Mouse (Mus musculus): ENCODE data around the gene Plch2. TPM values are rescaled to one million over a fixed set of nuclear protein-coding genes. Genes with fewer than 3 reads are reported as not detected.
A peak's percentile ranks its signal among the peaks of the same experiment; 100 is the strongest.

Plch2 gene
- polyA plus RNA-seq, 1 experiment from 2014 or later = 0.43 TPM

DNA sequence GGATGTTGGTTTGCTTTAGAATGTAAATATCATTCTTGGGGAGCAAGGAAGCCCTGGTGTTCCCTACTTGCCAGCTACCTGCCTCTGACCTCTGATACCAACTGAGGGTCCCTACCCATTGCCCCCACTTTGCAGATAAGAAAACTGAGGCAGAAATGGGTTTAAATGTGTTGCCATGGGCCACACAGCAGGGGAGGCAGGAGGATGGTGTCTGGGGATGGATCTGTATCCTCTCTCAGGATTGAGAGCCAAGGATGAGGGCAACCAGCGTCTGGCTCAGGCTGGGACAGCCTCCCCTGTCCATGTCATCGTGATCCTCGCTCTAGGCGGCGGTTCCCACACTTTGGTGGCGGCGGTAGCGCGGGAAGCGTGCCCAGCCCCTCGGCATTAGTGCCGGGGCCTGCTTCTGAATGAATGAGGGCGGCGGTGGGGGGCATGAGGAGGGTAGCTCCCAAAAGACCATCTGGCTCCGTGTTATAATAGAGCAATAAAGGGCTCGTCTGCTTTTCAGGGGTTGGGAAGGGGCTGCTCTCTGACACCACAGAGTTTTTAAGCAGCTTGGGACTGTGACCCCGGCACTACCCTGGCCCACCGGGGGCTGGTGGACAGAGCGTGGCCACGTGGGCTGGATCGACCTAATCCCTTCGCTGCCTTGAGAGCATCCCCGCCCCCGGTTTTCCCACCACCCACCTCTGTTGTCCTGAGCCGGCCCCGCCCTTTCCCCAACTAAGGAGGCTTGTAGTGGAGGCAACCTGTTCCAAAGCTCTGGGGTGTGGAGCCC is 103.9 kb downstream of the Plch2 start:
- Histone ChIP-seq H3K36me3 (no peaks in the 10 kb centered on the region), H3K9ac (no peak overlapping the region), H3K27me3 (peaks cover 91% of the 10 kb centered on the region), H3K4me1 (replicated peaks) (peaks cover 6% of the 10 kb centered on the region), H3K9me3 (replicated peaks) (no peaks in the 10 kb centered on the region), H3K4me3 (no peak overlapping the region), H3K4me2 (no peak overlapping the region), H3K27ac (no peak overlapping the region)
- WGBS = 4% methylated on average over 26 of the region's 26 CpGs
- ATAC-seq (replicated peaks; ENCODE audit: insufficient number of reproducible peaks, insufficient read depth, low FRiP score, low read depth) = no peak

- no peaks in the 10 kb centered on the region for H3K36me3 ChIP-seq
- H3K4me1 ChIP-seq (replicated peaks) = peaks cover 13% of the 10 kb centered on the region
- H3K9ac ChIP-seq = no peak overlapping the region
- H3K4me2 ChIP-seq = no peak overlapping the region
- no peak for ATAC-seq (replicated peaks; ENCODE audit: insufficient number of reproducible peaks, insufficient read depth, low FRiP score, low read depth)
- H3K4me3 ChIP-seq = no peak overlapping the region
- H3K27me3 ChIP-seq = peaks cover 67% of the 10 kb centered on the region
- no peak overlapping the region for H3K27ac ChIP-seq
- no peaks in the 10 kb centered on the region for H3K9me3 ChIP-seq (replicated peaks)
- 16% methylated on average over 16 of the region's 16 CpGs for WGBS
Measured at GRCm38 (mm10) chr4:154949589-154949982, 107.0 kb downstream of the Plch2 start.

DNA sequence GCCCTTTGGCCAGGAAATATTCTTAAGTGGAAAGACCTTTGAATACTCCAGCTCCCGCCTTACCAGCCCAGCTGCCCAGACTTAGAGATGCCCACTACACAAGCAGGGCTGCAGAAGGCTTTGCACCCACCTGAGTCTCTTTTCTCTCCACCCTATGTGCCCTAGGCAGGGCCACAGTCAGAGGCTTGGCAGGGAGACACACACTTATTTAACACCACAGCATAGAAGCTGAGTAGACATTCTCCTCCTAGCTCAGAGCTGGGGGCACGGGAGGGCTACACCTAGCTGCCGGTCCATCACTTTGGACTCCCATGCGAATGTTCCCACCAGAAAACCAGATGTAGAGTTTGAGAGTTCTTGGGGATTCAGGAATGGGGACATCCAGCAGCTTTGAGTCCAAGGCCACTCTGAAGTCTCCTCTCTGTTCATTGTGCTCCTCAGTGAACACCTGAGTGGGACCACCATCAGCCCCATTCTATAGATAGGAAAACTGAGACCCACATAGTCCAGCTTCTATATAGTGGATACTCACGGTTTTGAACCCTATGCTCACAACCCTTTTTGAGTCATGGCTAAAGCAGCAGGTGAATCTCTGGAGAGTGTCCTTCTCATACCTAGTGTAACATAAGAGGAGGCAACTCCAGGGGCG is 107.5 kb downstream of the Plch2 start:
- H3K9me3 ChIP-seq (replicated peaks) = no peaks in the 10 kb centered on the region
- no peak for ATAC-seq (replicated peaks; ENCODE audit: insufficient number of reproducible peaks, insufficient read depth, low FRiP score, low read depth)
- H3K4me3 ChIP-seq = no peak overlapping the region
- no peak overlapping the region for H3K4me2 ChIP-seq
- peaks cover 13% of the 10 kb centered on the region for H3K4me1 ChIP-seq (replicated peaks)
- no peaks in the 10 kb centered on the region for H3K36me3 ChIP-seq
- H3K9ac ChIP-seq = no peak overlapping the region
- WGBS = 67% methylated on average over 6 of the region's 6 CpGs
- H3K27me3 ChIP-seq = peaks cover 62% of the 10 kb centered on the region
- H3K27ac ChIP-seq = no peak overlapping the region

GRCm38 (mm10) chr4:154948066-154948939 is 108.3 kb downstream of the Plch2 start:
- no peak for ATAC-seq (replicated peaks; ENCODE audit: insufficient number of reproducible peaks, insufficient read depth, low FRiP score, low read depth)
- Histone ChIP-seq H3K4me3 (no peak overlapping the region), H3K27ac (no peak overlapping the region), H3K27me3 (peaks cover 54% of the 10 kb centered on the region), H3K4me1 (replicated peaks) (peaks cover 13% of the 10 kb centered on the region), H3K4me2 (no peak overlapping the region), H3K9ac (no peak overlapping the region), H3K36me3 (no peaks in the 10 kb centered on the region), H3K9me3 (replicated peaks) (no peaks in the 10 kb centered on the region)
- 45% methylated on average over 14 of the region's 14 CpGs for WGBS

GRCm38 (mm10) chr4:154946319-154946718 is 110.3 kb downstream of the Plch2 start:
- H3K9me3 ChIP-seq (replicated peaks) = no peaks in the 10 kb centered on the region
- peak overlapping the region; percentile 45; the same call in 1 of the 2 replicates for H3K27ac ChIP-seq
- peaks cover 34% of the 10 kb centered on the region for H3K27me3 ChIP-seq
- peak overlapping the region; percentile 64 for H3K4me2 ChIP-seq
- peak; percentile 76 for ATAC-seq (replicated peaks; ENCODE audit: insufficient number of reproducible peaks, insufficient read depth, low FRiP score, low read depth)
- peak overlapping the region; percentile 40 for H3K4me3 ChIP-seq
- peak overlapping the region; percentile 46 for H3K9ac ChIP-seq
- peaks cover 6% of the 10 kb centered on the region for H3K4me1 ChIP-seq (replicated peaks)
- H3K36me3 ChIP-seq = no peaks in the 10 kb centered on the region
- WGBS = 2% methylated on average over 8 of the region's 8 CpGs

DNA sequence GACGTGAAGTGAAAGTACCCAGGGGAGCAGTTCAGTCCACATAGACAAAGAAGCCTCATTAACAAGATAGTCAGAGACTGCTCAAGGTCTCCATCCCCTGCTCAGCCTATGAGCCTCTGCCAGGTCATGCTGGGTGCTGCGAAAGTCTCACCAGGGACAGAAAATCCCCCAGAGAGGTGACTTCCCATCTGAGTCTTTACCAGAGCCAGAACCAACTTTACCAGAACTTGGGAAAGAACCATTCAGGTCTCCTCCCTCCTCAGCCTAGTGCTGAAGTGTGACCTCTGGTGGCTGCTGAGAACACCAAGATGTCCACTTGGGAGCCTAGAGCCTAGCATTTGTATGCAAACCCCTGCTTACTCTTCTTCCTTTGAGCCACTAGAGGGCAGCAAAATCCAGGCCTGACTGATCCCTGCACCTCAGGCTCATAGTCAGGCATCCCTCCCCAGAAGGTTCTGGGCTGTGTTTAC is 112.4 kb downstream of the Plch2 start:
- H3K36me3 ChIP-seq = no peaks in the 10 kb centered on the region
- ATAC-seq (replicated peaks; ENCODE audit: insufficient number of reproducible peaks, insufficient read depth, low FRiP score, low read depth) = peak; percentile 73
- no peak overlapping the region for H3K27ac ChIP-seq
- no peaks in the 10 kb centered on the region for H3K9me3 ChIP-seq (replicated peaks)
- 26% methylated on average over 2 of the region's 2 CpGs for WGBS
- no peak overlapping the region for H3K4me3 ChIP-seq
- no peak overlapping the region for H3K9ac ChIP-seq
- H3K4me2 ChIP-seq = no peak overlapping the region
- peaks cover 17% of the 10 kb centered on the region for H3K27me3 ChIP-seq
- peaks cover 6% of the 10 kb centered on the region for H3K4me1 ChIP-seq (replicated peaks)

DNA sequence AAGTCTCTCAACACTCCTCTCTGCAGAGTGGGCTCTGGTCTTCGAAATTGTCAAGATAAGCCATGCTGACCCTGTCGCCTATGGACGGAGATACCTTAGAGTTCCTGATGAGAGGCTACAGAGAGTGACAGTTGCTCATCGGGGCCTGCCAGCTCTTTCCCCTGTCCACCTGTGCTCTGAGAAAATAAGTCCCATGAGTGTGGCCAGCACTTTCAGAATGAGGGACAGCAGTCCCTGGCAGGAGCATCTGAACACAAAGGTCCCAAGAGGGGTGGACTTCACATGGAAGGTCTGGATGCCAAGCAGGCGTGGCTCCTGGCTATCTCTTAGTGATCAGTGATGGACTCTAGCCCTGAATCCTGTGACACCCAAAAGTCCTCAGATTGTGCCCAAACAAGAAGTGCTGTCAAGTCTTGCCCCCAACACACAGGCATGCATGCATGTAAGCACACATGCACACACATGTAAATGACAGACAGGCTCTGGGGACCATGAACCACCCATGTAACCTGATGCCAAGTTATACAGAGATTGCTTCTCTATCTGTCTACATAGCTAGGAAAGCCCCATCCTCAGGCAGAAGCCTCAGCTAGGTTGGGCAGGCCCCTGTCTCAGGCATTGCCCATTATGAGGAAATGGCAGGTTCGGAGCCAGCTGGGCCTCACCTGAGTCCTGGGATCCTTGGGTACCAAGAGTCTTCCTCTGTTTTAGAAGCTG is 113.1 kb downstream of the Plch2 start:
- WGBS = 64% methylated on average over 6 of the region's 6 CpGs
- no peak for ATAC-seq (replicated peaks; ENCODE audit: insufficient number of reproducible peaks, insufficient read depth, low FRiP score, low read depth)

DNA sequence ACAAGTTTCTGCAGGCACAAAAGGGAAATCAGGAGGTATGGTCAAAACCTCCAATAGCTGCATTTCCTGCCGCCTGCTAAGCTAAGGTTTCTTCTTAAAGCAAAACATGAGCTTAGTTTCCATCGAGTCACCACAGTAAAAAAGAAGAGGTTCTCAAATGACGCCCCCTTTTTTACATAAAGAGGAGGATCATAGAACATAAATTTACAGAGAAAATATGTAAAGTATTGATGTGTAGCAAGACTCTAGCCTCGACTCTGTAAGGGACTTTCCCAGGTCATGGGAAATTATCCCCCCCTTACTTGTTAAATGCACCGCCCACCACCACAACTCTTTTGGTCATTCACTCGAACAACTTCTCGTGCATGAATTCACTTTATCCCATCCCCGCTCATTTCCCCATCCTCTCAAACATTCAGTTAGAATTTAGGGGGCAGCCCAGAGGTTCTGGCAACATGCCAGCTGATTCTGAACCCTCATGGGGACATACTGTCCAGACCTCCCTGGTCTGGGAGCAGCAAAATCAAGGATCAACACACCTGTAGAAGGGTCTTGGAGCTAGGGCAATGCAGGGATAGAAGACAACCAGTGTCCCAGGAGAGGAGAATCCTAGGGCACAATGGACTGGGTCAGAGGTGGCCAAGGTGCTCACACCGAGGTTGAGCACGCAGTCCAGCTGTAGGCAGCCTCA is 113.8 kb downstream of the Plch2 start:
- ATAC-seq (replicated peaks; ENCODE audit: insufficient number of reproducible peaks, insufficient read depth, low FRiP score, low read depth) = no peak

More for the DNA sequence above, 113.1 kb downstream of the Plch2 start:
- Histone ChIP-seq H3K4me1 (replicated peaks) (peaks cover 6% of the 10 kb centered on the region), H3K9me3 (replicated peaks) (no peaks in the 10 kb centered on the region), H3K9ac (no peak overlapping the region), H3K4me3 (no peak overlapping the region), H3K27ac (no peak overlapping the region), H3K4me2 (no peak overlapping the region), H3K36me3 (no peaks in the 10 kb centered on the region), H3K27me3 (peaks cover 10% of the 10 kb centered on the region)

DNA sequence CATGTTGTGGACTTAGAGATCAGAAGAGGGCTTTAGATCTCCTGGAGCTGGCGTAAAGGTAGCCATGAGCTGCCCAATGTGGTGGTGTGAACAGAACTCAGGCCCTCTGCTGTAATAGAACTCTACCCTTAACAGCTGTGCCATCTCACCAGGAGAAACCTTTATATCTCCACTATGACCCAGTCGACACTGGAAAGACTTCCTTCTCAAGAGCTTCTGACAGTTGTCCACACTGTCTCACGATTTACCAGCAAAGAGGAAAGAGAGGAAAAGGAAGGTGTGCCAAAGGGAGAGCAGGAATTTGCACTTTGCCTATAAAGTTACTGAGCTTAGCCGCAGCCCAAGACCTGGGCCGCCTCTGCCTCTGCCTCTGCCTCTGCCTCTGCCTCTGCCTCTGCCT is 114.8 kb downstream of the Plch2 start:
- Histone ChIP-seq H3K9ac (no peak overlapping the region), H3K9me3 (replicated peaks) (no peaks in the 10 kb centered on the region), H3K27me3 (peaks cover 4% of the 10 kb centered on the region), H3K4me3 (no peak overlapping the region), H3K4me1 (replicated peaks) (peaks cover 6% of the 10 kb centered on the region), H3K4me2 (no peak overlapping the region), H3K27ac (no peak overlapping the region), H3K36me3 (no peaks in the 10 kb centered on the region)
- 82% methylated on average over 5 of the region's 5 CpGs for WGBS
- ATAC-seq (replicated peaks; ENCODE audit: insufficient number of reproducible peaks, insufficient read depth, low FRiP score, low read depth) = no peak

More for the DNA sequence above, 113.8 kb downstream of the Plch2 start:
- Histone ChIP-seq H3K4me1 (replicated peaks) (peaks cover 6% of the 10 kb centered on the region), H3K27ac (no peak overlapping the region), H3K9me3 (replicated peaks) (no peaks in the 10 kb centered on the region), H3K9ac (no peak overlapping the region), H3K36me3 (no peaks in the 10 kb centered on the region), H3K4me2 (no peak overlapping the region), H3K27me3 (peaks cover 4% of the 10 kb centered on the region), H3K4me3 (no peak overlapping the region)
- WGBS = 76% methylated on average over 10 of the region's 10 CpGs

DNA sequence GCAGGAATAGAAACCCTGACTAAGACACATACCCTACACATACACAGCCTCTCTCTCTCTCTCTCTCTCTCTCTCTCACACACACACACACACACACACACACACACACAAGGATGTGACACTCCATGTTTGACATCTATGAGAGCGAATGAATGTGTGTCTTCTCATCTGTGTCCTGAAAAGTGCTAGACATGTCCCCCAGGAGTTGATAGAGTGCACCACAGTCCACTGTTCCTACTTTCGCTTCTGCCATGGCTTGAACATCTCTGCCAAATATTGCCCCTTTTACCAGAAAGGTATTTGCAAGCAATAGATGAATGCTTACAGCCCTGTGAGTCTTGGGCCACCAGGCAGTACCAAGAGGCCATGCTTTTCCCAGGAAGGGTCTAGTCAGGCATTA is 116.4 kb downstream of the Plch2 start:
- Histone ChIP-seq H3K9me3 (replicated peaks) (no peaks in the 10 kb centered on the region), H3K4me1 (replicated peaks) (no peaks in the 10 kb centered on the region), H3K4me3 (no peak overlapping the region), H3K36me3 (no peaks in the 10 kb centered on the region), H3K9ac (no peak overlapping the region), H3K27ac (no peak overlapping the region), H3K4me2 (no peak overlapping the region), H3K27me3 (peaks cover 2% of the 10 kb centered on the region)
- 77% methylated on average over 2 of the region's 2 CpGs for WGBS
- no peak for ATAC-seq (replicated peaks; ENCODE audit: insufficient number of reproducible peaks, insufficient read depth, low FRiP score, low read depth)

Data from heart, embryonic 15.5 days (tissue).